Mouse (Mus musculus) erythroblast, embryonic 14.5 days (primary cell): ENCODE data around the gene Gpr146.

Experiments
- GATA1 ChIP-seq: IDR thresholded peaks from 2 replicates; pipeline ENCODE4 v1.6.1; 2012; ENCODE audit warnings: low read length, inconsistent platforms, mixed read lengths
- TAL1 ChIP-seq: IDR thresholded peaks from 3 replicates; pipeline ENCODE4 v1.6.1; 2012; ENCODE audit warnings: low read length, inconsistent platforms, mixed read lengths

GRCm38 (mm10) chr5:139365827-139366226 is 11.7 kb upstream of the Gpr146 start:
- TF ChIP-seq GATA1 (no peak), TAL1 (no peak)
